Mouse (Mus musculus) kidney, adult 2 months (tissue): ENCODE results near the gene Btd.

Experiments
- CTCF ChIP-seq: fragments of 200-500 bp; conservative IDR thresholded peaks from 2 replicates; pipeline ENCODE4 v1.5.1; 2011; ENCODE audit warnings: low read depth, mild to moderate bottlenecking, control low read depth, low read length, moderate library complexity, mixed read lengths; ENCODE audit not compliant: insufficient read depth, insufficient read length
- POLR2A ChIP-seq: fragments of 200-500 bp; IDR thresholded peaks from one replicate; pipeline ENCODE4 v1.6.1; 2011; ENCODE audit warnings: low read depth, low read length, control low read depth

DNA sequence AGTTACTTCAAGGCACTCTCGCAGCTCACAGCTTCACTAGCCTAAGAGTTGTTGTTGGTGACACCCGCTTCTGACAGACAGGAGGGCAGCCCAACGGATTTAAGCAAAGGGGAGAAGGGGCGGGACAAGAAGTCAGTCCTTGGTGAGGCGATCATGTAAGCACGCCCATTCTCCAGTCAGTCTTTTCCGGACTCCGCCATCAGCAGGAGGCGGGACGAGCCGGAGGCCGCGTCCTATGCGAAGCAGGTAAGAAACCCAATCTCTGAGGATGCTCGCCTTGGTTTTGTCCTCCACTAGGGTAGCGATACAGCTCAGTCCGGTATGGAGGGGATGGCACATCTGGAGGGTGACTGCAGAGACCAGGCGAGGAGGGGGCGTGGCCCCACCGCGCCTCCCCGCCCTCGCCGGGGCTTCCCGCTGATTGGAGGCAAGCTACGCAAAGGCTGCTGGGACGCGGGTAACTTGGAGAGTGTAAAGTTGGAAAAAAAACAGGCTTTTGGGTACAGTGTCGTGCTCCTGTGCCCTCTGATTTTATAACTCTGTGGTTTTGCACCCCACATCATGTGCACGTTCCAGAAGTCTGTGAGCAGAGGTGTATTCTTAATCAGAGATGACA is at the start of gene Btd, which contains the start of gene Hacl1:
- no peak for TF ChIP-seq CTCF
- peak; percentile 41 for TF ChIP-seq POLR2A
